Mouse (Mus musculus) Patski (cell line): ENCODE measurements around the gene Notum. TPM values are rescaled to one million over a fixed set of nuclear protein-coding genes. Genes with fewer than 3 reads are reported as not detected.

Source experiments
- ATAC-seq: fragments of 100-300 bp; one replicate; pipeline ENCODE4 v1.8.0; 2021
- CTCF ChIA-PET: fragments of 350-600 bp; sonication (Branson Sonifier 250); formaldehyde crosslinking; loops from one replicate; lab custom pipeline; 2022; ENCODE audit warnings: inconsistent platforms; lab: Charles Lee
- POLR2A ChIA-PET: fragments of 350-600 bp; sonication (Branson Sonifier 250); formaldehyde crosslinking; loops from one replicate; lab custom pipeline; 2022; ENCODE audit warnings: antibody characterized with exemption, inconsistent platforms; lab: Charles Lee
- DNase-seq: peaks from one replicate; pipeline ENCODE4 v3.0.0-alpha.2; 2011; ENCODE audit warnings: low read depth, low spot score
- H3K27me3 ChIP-seq: fragments of 371-371 bp; one replicate; pipeline ENCODE4 v1.5.1; 2021
- CTCF ChIP-seq: fragments of 100-300 bp; IDR thresholded peaks from one replicate; pipeline ENCODE4 v1.5.1; 2021
- in situ Hi-C: fragments of 300-500 bp; cut with MboI; formaldehyde crosslinking; loops from 3 replicates; pipeline ENCODE4 v1.11.1; 2018; ENCODE audit warnings: low pct_unique_long_range_greater_than_20kb, mixed read lengths
- polyA plus RNA-seq: library from polyadenylated mRNA; unstranded; gene quantifications from one replicate; pipeline ENCODE4 v1.2.3, GENCODE M21; 2021

Gene Notum
- polyA plus RNA-seq, 1 experiment from 2014 or later = 0.21 TPM

- ATAC-seq = no peak
- in situ Hi-C loops = loop anchor here (5.0 kb wide), 1 partner anchor 53 kb away; the partner anchor contains the start of genes Cenpx and Lrrc45
- no peak for TF ChIP-seq CTCF
- CTCF ChIA-PET = interaction anchor here (0.9 to 1.9 kb wide), 14 partner anchors 9 to 152 kb away, joined by 3 to 7 read pairs (median 4); partner anchors contain the start of genes Cenpx, Lrrc45 and Pycr1
- DNase-seq = no peak
- POLR2A ChIA-PET = interaction anchor here (1.0 to 1.4 kb wide), 2 partner anchors 16 to 36 kb away, joined by 3 to 4 read pairs; partner anchors contain the start of gene Pycr1
- H3K27me3 ChIP-seq = peaks cover 59% of the 10 kb centered on the region
Observed at GRCm38 (mm10) chr11:120659509-120660300, 1.3 kb downstream of the Notum start.

DNA sequence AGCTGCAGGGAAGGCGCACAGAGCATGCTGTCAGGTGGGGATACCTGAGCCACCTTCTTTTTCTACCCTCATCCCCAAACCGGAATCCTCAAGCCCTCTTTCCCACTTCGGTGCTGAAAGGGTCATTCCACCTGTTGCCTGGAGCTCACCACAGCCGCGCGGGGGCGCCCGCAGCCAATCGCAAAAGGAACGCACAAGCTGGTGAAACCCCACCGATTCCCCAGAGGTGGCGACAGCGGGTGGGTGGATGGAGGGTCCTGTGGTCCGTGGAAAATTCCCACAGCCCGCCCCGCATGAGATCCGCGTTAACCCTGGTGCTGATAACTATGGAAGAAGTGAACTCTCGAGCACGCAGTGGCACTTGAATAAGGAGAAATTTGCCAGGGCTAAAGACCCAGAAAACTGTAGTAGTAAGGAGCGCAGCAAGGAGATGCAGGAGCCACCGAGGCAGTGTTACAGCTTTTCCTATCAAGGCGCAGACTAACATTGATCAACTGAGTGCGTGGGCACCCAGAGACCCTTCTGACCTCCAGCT lies 2.0 kb downstream of the Notum start:
- in situ Hi-C loops = loop anchor here (5.0 kb wide), 1 partner anchor 53 kb away; the partner anchor contains the start of genes Cenpx and Lrrc45
- ChIA-PET CTCF (interaction anchor here (0.9 to 1.9 kb wide), 16 partner anchors 8 to 151 kb away, joined by 3 to 8 read pairs (median 4); partner anchors contain the start of genes Cenpx, Lrrc45 and Pycr1), POLR2A (interaction anchor here (0.7 to 1.0 kb wide), 3 partner anchors 19 to 55 kb away, joined by 3 to 4 read pairs (median 4); partner anchors contain the start of genes Cenpx and Lrrc45)
- DNase-seq = no peak
- ATAC-seq = no peak
- H3K27me3 ChIP-seq = peaks cover 63% of the 10 kb centered on the region
- no peak for TF ChIP-seq CTCF

DNA sequence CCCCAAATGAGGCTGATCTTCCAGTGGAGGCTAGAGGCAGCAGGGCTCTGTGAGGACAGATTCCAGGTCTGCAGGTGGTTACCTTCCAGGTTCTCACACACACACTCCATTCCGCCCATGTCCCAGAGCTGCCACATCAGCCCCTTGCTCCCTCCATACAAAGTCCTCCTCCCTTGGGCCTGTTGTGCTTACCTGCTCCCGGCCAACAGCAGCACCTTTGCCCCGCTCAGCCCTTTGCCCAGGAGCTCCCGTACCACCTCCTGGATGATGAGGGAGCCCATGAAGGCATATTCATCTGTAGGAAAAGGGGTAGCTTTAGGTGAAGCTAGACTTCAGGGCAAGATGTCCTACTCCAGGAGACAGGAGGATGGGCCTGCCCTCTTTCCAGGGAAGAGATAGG lies 3.7 kb downstream of the Notum start:
- no peak for TF ChIP-seq CTCF
- CTCF ChIA-PET = interaction anchor here (1.2 kb wide), 1 partner anchor 119 kb away, joined by 3 read pairs; no protein-coding TSS in a partner anchor
- DNase-seq (no peak), ATAC-seq (no peak)
- peaks cover 69% of the 10 kb centered on the region for H3K27me3 ChIP-seq
- in situ Hi-C loops = loop anchor here (5.0 kb wide), 1 partner anchor 55 kb away; the partner anchor contains the start of genes Cenpx and Lrrc45
- POLR2A ChIA-PET = no interaction called here

- ChIA-PET POLR2A (no interaction called here), CTCF (interaction anchor here (0.9 kb wide), 1 partner anchor 11 kb away, joined by 6 read pairs; the partner anchor contains the start of gene Pycr1)
- peaks cover 70% of the 10 kb centered on the region for H3K27me3 ChIP-seq
- in situ Hi-C loops = loop anchor here (5.0 kb wide), 2 partner anchors 58 to 113 kb away; partner anchors contain the start of genes Cenpx and Lrrc45
- DNase-seq (no peak), ATAC-seq (no peak)
- TF ChIP-seq CTCF = no peak
Observed at GRCm38 (mm10) chr11:120654741-120655140, 6.2 kb downstream of the Notum start.

DNA sequence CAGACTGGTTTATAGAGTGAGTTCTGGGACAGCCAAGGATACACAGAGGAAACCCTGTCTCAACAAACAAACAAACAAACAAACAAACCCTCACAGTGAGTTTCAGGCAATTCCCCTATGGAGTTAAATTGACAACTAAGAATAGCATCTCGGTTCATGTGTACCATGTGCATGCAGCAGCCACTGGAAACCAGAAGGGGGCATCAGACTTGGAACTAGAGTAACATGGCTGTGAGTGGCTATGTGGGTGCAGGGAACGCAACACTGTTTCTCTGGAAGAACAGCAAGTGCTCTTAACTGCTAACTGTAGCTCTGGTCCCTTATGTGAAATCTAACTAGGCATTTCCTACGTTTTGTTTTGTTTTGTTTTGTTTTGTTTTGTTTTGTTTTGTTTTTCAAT lies 9.1 kb downstream of the Notum start:
- H3K27me3 ChIP-seq = peaks cover 49% of the 10 kb centered on the region
- CTCF ChIA-PET = no interaction called here
- in situ Hi-C loops = loop anchor here (5.0 kb wide), 1 partner anchor 115 kb away; no protein-coding TSS in a partner anchor
- ATAC-seq (no peak), DNase-seq (no peak)
- POLR2A ChIA-PET = no interaction called here
- TF ChIP-seq CTCF = no peak

DNA sequence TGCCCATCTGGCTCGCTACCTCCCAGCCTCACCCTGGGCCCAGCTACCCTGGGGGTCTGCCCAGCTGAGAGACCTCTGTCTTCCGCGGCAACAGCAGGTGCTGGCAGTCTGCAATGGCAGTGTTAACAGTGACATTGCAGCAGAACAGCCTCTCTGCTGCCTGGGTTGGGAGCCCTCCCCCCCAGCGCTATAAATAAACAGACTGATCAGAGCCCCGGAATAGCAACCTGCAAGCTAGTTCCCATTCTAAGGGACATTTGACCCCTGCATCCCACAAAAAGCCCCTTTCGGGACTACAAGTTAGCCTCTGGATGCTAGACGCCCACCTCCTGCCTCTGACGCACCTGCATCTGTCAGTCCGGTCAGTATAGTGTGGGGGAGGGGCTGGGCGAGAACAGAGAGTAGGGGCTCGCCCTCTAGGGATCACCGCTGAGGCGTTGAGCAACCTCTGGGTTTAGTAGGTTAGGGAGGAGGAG lies 12.9 kb downstream of the Notum start, which contains the start of gene Myadml2:
Gene Myadml2 (minus strand): TSS at position 158 of the 476 bp plus-strand sequence.
- peaks cover 25% of the 10 kb centered on the region for H3K27me3 ChIP-seq
- CTCF ChIA-PET = no interaction called here
- POLR2A ChIA-PET = no interaction called here
- ATAC-seq (no peak), DNase-seq (no peak)
- in situ Hi-C loops = no loop called here
- TF ChIP-seq CTCF = no peak

DNA sequence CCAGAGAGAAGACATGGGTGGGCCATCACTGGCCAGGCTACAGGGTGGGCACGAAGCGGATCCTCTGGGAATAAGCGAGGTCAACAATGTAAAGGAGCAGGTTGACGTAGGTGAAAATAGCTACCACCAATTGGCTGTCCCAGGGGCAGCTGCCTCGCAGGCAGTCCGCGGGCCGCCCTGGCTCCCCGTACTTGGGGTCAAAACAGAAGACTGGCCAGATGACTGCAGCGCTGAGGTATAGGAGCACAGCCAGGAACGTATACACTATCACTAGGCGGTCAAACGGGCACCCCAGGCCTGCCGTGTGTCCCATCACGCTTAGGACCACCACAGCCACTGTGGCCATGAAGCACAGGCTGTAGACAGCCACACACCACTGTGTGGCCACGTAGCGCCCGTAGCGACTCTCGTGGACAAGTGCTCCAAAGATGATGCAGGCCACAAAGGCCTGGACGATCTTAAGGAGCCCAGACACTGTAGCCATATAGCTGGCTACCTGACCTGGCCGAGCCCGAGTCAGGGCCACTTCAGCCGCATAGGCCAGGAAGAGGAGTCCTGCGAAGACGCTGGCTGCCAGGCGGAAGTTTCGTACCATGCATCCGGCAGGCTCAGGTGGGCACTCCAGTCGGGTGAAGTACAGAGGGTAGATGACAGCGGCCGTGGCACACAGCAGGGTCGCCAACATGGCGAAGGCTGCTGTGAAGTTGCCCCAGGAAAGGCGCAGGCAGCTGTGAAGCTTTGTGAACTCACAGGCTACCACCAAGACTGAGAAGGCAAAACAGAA lies 13.7 kb downstream of the Notum start:
- in situ Hi-C loops = no loop called here
- DNase-seq = no peak
- no peak for ATAC-seq
- ChIA-PET CTCF (no interaction called here), POLR2A (no interaction called here)
- no peak for TF ChIP-seq CTCF
- peaks cover 20% of the 10 kb centered on the region for H3K27me3 ChIP-seq

- in situ Hi-C loops = no loop called here
- POLR2A ChIA-PET = interaction anchor here (1.5 to 2.0 kb wide), 2 partner anchors 11 to 17 kb away, joined by 3 to 8 read pairs; partner anchors contain the start of gene Mafg
- TF ChIP-seq CTCF = no peak
- CTCF ChIA-PET = interaction anchor here (1.1 to 2.2 kb wide), 6 partner anchors 11 to 133 kb away, joined by 3 to 10 read pairs (median 4); no protein-coding TSS in a partner anchor
- ATAC-seq (peak; percentile 89), DNase-seq (no peak)
- H3K27me3 ChIP-seq = no peaks in the 10 kb centered on the region
Observed at GRCm38 (mm10) chr11:120643601-120643987, 17.4 kb downstream of the Notum start, which contains the start of gene Pycr1. TSS of gene Pycr1 (minus strand) at chr11:120643769.

DNA sequence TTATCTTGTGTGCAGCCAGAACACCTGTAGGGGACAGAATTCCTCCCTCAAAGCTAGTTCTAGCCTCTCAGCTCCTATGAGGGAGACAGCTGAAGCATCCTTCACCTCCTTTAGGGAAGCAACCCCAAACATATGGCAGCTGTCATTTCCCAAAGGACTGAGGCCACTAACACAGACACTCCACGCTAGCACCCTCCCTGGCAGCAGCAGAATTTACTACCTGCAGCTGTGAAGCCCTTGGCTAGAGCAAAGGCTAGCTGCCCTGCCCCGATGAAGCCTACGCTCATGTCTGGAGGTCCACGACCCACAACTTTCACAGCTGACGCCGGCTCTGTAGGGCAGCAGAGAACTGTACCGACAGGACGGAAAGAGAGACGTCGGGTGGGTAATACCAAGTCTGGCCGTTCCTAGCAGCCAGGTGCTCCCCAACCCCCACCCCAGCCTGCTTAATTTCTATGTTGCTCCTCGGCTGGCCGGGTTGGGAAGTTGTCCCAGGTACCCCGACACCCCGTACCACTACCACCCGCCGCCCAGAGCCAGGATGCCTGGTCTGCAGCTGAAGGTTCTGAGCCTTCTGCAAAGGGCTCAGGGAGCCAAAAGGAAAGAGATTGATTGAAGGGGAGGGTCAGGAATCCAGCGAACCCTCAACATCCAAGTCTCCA lies 17.9 kb downstream of the Notum start:
- CTCF ChIA-PET = interaction anchor here (1.1 to 2.2 kb wide), 5 partner anchors 11 to 133 kb away, joined by 3 to 10 read pairs (median 6); no protein-coding TSS in a partner anchor
- ATAC-seq = peak; percentile 23
- TF ChIP-seq CTCF = no peak
- in situ Hi-C loops = no loop called here
- no peaks in the 10 kb centered on the region for H3K27me3 ChIP-seq
- no peak for DNase-seq
- POLR2A ChIA-PET = interaction anchor here (1.3 to 2.0 kb wide), 3 partner anchors 10 to 17 kb away, joined by 3 to 8 read pairs (median 3); partner anchors contain the start of gene Mafg
